Mouse (Mus musculus) heart, embryonic 12.5 days (tissue): ENCODE measurements around the gene Creb3l2. TPM values are rescaled to one million over a fixed set of nuclear protein-coding genes. Genes with fewer than 3 reads are reported as not detected.
"Not testable (repeated sequence)": the region's sequence is repeated elsewhere in the genome, so short reads cannot be mapped to it uniquely, and the experiment has no call there.

Experiments used
- ATAC-seq: fragments of 200-750 bp; cut with Nextera tagmentation; 2 replicates; pipeline ENCODE4 v1.8.0; 2017; ENCODE audit warnings: moderate TSS enrichment, moderate library complexity; ENCODE audit not compliant: insufficient number of reproducible peaks, low FRiP score
- H3K27ac ChIP-seq: fragments of 300-500 bp; sonication (generic); 2 replicates; pipeline ENCODE4 v1.5.1; 2016; ENCODE audit warnings: mild to moderate bottlenecking, moderate library complexity; ENCODE audit not compliant: poor library complexity, severe bottlenecking
- H3K27me3 ChIP-seq: fragments of 300-500 bp; sonication (generic); replicated peaks from 2 replicates; pipeline ENCODE4 v1.6.1; 2016; ENCODE audit warnings: mild to moderate bottlenecking, moderate library complexity
- H3K36me3 ChIP-seq: fragments of 300-500 bp; sonication (generic); 2 replicates; pipeline ENCODE4 v1.6.1; 2016; ENCODE audit warnings: mild to moderate bottlenecking, moderate library complexity
- H3K4me1 ChIP-seq: fragments of 300-500 bp; sonication (generic); replicated peaks from 2 replicates; pipeline ENCODE4 v1.6.1; 2016; ENCODE audit warnings: mild to moderate bottlenecking
- H3K4me2 ChIP-seq: fragments of 300-500 bp; sonication (generic); 2 replicates; pipeline ENCODE4 v1.6.1; 2016; ENCODE audit warnings: mild to moderate bottlenecking, moderate library complexity
- H3K4me3 ChIP-seq: fragments of 300-500 bp; sonication (generic); 2 replicates; pipeline ENCODE4 v1.5.1; 2016; ENCODE audit warnings: mild to moderate bottlenecking
- H3K9ac ChIP-seq: fragments of 300-500 bp; sonication (generic); 2 replicates; pipeline ENCODE4 v1.6.1; 2016; ENCODE audit warnings: mild to moderate bottlenecking, moderate library complexity
- H3K9me3 ChIP-seq: fragments of 300-500 bp; sonication (generic); replicated peaks from 2 replicates; pipeline ENCODE4 v1.6.1; 2016; ENCODE audit warnings: mild to moderate bottlenecking, moderate library complexity
- WGBS: fragments of 180-500 bp; shearing (Covaris S2); methylation state at CpG from one replicate; pipeline ENCODE4 v1.1.7; 2016; 5-methylcytosine and 5-hydroxymethylcytosine counted together
- polyA plus RNA-seq: library from polyadenylated mRNA; unstranded; fragments of >200 nt; fragmentation: Nextera tagmentation; extraction: Ambion mirVana; gene quantifications from 2 replicates; pipeline ENCODE4 v1.2.1, GENCODE M21; 2016

Creb3l2 gene
- polyA plus RNA-seq, 1 experiment from 2014 or later = 49.4 TPM

DNA sequence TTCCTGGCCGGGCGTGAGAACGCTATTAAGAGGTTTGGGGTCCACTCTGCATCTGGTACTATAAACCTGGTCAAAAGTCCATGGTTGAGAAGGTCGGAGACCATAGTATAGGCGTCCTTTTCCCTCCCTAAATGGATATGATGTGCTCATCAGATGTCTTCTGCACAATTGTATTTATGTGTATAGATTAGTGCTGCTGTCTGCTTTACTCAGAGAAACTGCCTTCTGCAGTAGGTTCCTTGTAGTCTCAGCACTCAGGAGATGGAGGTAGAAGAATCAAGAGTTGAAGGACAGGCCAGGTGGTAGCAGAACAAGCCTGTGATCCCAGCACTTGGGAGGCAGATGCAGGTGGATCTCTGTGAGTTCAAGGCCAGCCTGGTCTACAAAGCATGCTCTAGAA is 22.6 kb upstream of the Creb3l2 start:
- no peak overlapping the region for H3K27ac ChIP-seq
- no peaks in the 10 kb centered on the region for H3K9me3 ChIP-seq
- H3K27me3 ChIP-seq = no peaks in the 10 kb centered on the region
- H3K4me2 ChIP-seq = peak overlapping the region; percentile 70
- H3K9ac ChIP-seq = peak overlapping the region; percentile 58; the same call in 1 of the 2 replicates
- WGBS = 4% methylated on average over 5 of the region's 5 CpGs
- H3K36me3 ChIP-seq = no peaks in the 10 kb centered on the region
- peak overlapping the region; percentile 50 for H3K4me3 ChIP-seq
- H3K4me1 ChIP-seq = no peaks in the 10 kb centered on the region
- no peak for ATAC-seq

DNA sequence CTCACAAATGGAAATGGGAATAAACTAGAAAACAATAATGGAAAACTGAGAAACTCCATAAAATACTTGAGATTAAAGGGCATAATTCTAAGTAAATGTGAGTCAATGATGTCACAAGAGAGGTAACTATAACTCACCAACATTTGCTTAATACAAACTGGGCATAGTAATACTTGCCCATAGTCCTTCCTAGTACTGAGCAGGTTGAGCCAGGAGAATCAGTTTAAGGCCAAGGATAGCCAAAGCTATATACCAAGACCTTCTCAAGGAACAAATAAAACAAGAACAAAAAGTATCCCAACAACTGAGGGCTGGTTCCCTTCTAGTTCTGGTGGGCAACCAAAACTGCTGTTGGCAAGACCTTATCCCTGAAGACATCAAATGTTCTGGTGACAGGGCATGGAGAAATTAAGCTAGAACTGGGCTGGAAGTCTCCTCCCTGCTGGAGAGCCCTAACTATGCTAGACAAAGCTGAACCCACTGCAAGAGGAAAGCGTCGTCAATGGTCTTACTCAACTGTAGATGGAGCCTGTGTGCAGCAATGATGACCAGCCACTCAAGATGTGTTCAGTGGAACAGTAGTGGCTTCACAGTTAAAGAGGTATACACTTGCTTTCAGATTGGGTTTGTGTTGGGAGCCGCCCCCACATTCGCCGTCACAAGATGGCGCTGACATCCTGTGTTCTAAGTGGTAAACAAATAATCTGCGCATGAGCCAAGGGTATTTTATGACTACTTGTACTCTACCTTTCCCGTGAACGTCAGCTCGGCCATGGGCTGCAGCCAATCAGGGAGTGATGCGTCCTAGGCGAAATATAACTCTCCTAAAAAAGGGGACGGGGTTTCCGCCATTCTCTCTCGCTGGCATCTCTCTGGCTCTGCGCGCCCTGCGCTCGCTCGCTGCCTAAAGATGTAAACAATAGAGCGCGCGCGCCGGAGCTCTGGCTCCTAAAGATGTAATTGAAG is 21.9 kb upstream of the Creb3l2 start:
- H3K27me3 ChIP-seq, H3K9ac ChIP-seq, H3K27ac ChIP-seq, H3K9me3 ChIP-seq, H3K36me3 ChIP-seq, H3K4me1 ChIP-seq: not testable (repeated sequence)
- Histone ChIP-seq H3K4me3 (peak overlapping the region; percentile 50), H3K4me2 (peak overlapping the region; percentile 70)
- WGBS = under 1% methylated on average over 7 of the region's 25 CpGs
- peak; percentile 90 for ATAC-seq

DNA sequence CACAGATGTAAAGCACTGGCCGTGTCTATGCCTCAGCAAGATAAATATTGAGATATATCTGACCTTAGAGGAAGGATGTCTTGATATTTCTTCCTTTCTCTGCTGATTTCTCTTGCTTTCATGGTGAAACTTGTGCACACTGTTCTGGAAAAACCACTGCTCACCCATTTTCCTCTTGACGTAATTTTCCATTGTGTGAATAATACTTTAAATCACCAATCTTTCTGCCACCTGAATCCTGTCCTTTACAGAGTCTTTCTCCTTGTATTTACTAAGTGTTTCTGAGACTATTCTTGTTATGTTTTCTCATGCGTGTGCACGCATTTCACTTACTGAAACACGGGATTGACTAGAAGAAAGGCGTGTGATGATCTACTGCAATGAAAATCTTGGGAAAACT is 18.7 kb upstream of the Creb3l2 start:
- H3K4me1 ChIP-seq = no peaks in the 10 kb centered on the region
- 84% methylated on average over 6 of the region's 6 CpGs for WGBS
- H3K9ac ChIP-seq = no peak overlapping the region
- no peak overlapping the region for H3K4me2 ChIP-seq
- no peak overlapping the region for H3K4me3 ChIP-seq
- no peaks in the 10 kb centered on the region for H3K9me3 ChIP-seq
- no peak overlapping the region for H3K27ac ChIP-seq
- no peaks in the 10 kb centered on the region for H3K27me3 ChIP-seq
- no peak for ATAC-seq
- H3K36me3 ChIP-seq = no peaks in the 10 kb centered on the region

DNA sequence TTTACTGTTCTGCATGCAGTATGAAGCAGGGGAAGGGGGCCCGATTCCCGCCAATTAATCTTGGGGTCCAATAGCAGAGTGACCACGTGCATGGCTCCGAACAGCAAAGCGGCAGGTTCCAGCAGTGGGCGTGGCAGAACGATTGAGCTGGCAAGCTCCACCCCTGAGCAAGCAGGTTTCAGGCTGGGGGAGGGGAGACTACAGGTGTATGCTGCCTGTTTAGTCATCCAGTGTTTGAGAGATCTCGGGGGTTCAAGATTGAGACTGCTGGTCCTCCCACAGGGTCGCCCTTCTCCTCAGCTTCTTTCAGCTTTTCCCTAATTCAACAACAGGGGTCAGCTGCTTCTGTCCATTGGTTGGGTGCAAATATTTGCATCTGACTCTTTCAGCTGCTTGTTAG is 17.7 kb upstream of the Creb3l2 start:
- not testable (repeated sequence) for H3K4me1 ChIP-seq, H3K27ac ChIP-seq, H3K4me3 ChIP-seq, H3K36me3 ChIP-seq, H3K4me2 ChIP-seq, H3K9me3 ChIP-seq, H3K27me3 ChIP-seq, ATAC-seq, H3K9ac ChIP-seq
- WGBS = 39% methylated on average over 9 of the region's 9 CpGs

DNA sequence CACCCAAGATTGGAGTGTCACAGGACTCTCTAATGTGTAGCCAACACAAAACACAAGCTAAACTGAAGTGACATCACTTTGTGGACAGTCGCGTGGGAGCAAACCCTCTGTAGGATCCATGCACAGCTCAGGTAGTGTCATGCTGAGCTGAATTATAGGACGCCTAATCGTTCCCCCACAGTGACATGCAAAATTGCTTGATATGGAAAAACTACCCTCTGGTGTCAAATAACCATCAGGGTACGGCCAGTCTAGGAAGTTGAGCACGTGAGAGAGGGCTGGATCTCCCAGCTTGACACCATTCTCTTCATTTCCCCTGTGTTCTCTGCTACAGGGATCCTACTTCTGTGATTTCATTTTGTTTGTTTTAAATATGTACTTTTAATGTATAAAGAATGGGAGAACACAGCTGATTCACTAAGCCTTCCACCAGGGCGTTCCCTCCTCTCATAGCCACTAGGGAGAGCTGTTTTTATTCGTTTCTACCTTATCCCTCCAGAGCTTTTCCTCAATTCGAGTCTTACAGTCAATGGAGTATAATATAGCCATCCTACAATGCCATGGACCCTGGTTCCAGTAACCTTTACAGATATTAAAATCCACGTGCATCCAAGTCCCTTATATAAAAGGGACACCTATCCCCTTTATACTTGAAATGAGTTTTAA is 16.2 kb upstream of the Creb3l2 start:
- Histone ChIP-seq H3K4me3 (no peak overlapping the region), H3K27me3 (no peaks in the 10 kb centered on the region), H3K9me3 (no peaks in the 10 kb centered on the region), H3K27ac (no peak overlapping the region), H3K9ac (no peak overlapping the region), H3K36me3 (no peaks in the 10 kb centered on the region), H3K4me2 (no peak overlapping the region), H3K4me1 (0 out of 2 replicates have a peak, but pooled peaks cover 3% of the 10 kb centered on the region)
- ATAC-seq = no peak
- WGBS = 45% methylated on average over 10 of the region's 10 CpGs

DNA sequence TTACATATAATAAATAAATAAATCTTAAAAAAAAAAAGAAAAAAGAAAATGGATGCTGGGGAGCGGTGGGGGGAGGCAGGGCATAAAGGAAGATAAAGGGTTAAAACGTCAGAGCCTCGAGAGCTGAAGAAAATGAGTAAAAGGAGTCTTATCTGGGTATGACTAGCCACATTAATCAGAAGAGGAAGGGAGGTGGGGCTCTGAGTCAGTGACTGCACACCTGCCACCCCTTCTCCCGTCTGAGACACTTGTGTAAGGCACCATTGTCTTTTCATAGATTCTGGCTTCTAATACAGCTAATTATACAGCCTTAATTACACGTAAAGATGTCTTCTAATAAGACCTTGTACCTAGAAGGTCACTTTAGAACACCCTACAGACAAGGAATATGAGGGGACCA is 13.6 kb upstream of the Creb3l2 start:
- H3K36me3 ChIP-seq = no peaks in the 10 kb centered on the region
- WGBS = 48% methylated on average over 5 of the region's 5 CpGs
- no peak overlapping the region for H3K27ac ChIP-seq
- H3K9me3 ChIP-seq = no peaks in the 10 kb centered on the region
- H3K9ac ChIP-seq = no peak overlapping the region
- no peak overlapping the region for H3K4me3 ChIP-seq
- 0 out of 2 replicates have a peak, but pooled peaks cover 3% of the 10 kb centered on the region for H3K4me1 ChIP-seq
- no peaks in the 10 kb centered on the region for H3K27me3 ChIP-seq
- ATAC-seq = no peak
- H3K4me2 ChIP-seq = no peak overlapping the region

DNA sequence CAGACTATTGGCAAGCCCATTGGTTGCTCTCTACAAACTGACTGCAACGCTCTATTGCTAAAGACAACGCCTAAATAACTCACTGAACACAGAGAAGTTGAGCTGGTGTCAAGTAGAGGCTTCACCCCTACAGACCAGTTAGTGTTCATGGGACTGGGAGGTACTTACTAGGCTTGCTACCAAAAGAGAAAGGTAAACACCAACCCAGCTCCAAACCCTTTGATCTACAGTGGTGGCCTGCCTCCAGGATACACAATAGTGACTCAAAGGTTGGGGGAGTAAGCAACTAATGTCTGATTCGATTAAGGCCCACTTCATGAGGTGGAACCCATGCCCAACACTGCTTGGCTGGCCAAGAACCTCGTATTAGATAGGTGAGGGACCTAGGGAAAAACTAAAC is 11.1 kb upstream of the Creb3l2 start:
- 76% methylated on average over 4 of the region's 4 CpGs for WGBS
- Histone ChIP-seq H3K36me3 (no peaks in the 10 kb centered on the region), H3K27ac (no peak overlapping the region), H3K27me3 (no peaks in the 10 kb centered on the region), H3K4me3 (no peak overlapping the region), H3K4me1 (0 out of 2 replicates have a peak, but pooled peaks cover 3% of the 10 kb centered on the region), H3K4me2 (no peak overlapping the region), H3K9me3 (no peaks in the 10 kb centered on the region), H3K9ac (no peak overlapping the region)
- ATAC-seq = no peak

DNA sequence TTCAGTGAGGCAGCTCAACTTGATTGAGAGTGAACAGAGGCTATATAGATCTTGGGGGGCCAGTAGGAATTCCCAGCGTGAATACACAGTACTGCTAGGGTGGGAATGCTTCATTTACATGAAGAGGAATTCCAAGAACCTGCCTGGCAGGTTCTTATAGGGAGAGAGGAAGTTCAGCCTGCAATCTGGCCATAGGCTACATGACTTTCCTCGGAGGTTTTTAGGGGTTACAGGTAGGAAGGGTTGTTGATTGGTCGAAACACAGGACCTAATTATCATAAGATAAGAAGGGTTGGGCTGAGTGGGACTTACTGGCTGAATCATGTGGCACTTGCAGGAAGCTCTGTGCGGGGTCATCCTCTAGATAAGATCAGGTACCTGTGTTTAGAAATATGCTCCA is 9.7 kb upstream of the Creb3l2 start:
- no peak overlapping the region for H3K9ac ChIP-seq
- H3K27ac ChIP-seq = no peak overlapping the region
- no peaks in the 10 kb centered on the region for H3K36me3 ChIP-seq
- no peaks in the 10 kb centered on the region for H3K27me3 ChIP-seq
- H3K9me3 ChIP-seq = no peaks in the 10 kb centered on the region
- H3K4me3 ChIP-seq = no peak overlapping the region
- no peak overlapping the region for H3K4me2 ChIP-seq
- no peak for ATAC-seq
- 49% methylated on average over 4 of the region's 4 CpGs for WGBS
- 0 out of 2 replicates have a peak, but pooled peaks cover 3% of the 10 kb centered on the region for H3K4me1 ChIP-seq

DNA sequence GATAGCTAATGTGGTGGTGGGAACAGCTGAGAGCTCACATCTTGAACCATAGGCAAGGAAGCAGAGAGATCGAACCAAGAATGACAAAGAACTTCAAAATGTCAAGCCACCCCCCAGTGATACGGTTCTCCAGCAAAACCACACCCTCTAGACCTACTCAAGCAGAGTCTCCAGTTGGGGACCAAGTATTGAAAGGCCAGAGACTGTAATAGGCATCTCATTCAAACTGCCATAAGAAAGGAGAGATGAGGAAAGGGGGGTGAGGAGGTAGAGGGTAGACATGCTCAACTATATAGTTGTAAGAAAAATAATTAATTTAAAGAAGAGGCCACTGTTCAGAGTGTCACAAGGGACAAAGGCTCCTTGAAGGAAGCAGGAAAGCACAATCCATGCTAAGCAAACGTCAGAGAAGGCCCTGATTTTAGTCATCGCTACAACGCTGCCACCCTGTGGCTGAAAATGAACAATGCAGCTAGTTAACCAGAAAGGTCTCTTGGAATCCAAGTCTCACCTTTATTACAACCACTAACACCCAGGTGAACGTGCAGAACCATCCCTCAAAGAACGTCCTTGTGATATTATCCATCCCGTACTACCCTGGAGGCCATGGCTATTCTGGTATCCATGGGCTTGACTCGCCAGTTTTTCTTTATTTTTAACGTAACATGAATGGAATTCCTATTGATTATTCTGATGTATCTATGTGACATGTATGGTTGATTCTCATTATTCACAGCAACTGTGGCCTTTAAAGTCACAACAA is 5.9 kb upstream of the Creb3l2 start:
- peaks cover 3% of the 10 kb centered on the region; the same call in 1 of the 2 replicates for H3K4me1 ChIP-seq
- no peak overlapping the region for H3K4me3 ChIP-seq
- no peak overlapping the region for H3K9ac ChIP-seq
- H3K9me3 ChIP-seq = no peaks in the 10 kb centered on the region
- H3K27ac ChIP-seq = no peak overlapping the region
- H3K36me3 ChIP-seq = no peaks in the 10 kb centered on the region
- no peaks in the 10 kb centered on the region for H3K27me3 ChIP-seq
- no peak overlapping the region for H3K4me2 ChIP-seq
- whole genome bisulfite sequencing = 24% methylated on average over 10 of the region's 10 CpGs
- no peak for ATAC-seq

DNA sequence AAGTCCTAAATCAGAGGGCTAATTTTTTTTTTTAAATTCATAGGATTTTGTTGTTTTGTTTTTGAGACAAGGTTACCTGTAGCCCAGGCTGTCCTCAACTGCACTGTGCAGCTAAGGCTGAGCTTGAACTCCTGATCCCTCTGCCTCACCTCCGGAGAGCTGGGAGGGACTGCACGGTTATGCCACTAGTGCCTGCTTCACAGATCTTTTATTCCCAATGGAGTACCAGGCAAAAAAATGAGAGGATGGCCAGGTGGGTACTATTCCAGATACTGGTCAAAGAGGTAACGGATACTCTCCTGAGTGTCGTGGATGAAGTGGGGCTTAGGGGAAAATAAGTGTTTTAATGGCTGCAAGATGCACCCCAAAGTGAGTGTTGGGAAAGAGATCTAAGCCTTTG is 835 bp upstream of the Creb3l2 start:
- peaks cover 27% of the 10 kb centered on the region for H3K4me1 ChIP-seq
- ATAC-seq = no peak
- H3K27ac ChIP-seq = 0 out of 2 replicates have a peak overlapping the region, but pooled peaks have one; percentile 36
- peak overlapping the region; percentile 95 for H3K4me3 ChIP-seq
- 49% methylated on average over 4 of the region's 4 CpGs for WGBS
- 0 out of 2 replicates have a peak overlapping the region, but pooled peaks have one; percentile 13 for H3K9ac ChIP-seq
- H3K27me3 ChIP-seq = no peaks in the 10 kb centered on the region
- peak overlapping the region; percentile 52 for H3K4me2 ChIP-seq
- H3K36me3 ChIP-seq = peaks cover 2% of the 10 kb centered on the region; the same call in 1 of the 2 replicates
- no peaks in the 10 kb centered on the region for H3K9me3 ChIP-seq
